Mouse (Mus musculus) induced T-regulatory cell, adult 2 months (primary cell): ENCODE data around the gene Lipo4.
"Not testable (repeated sequence)": the region's sequence is repeated elsewhere in the genome, so short reads cannot be mapped to it uniquely, and the experiment has no call there.

Experiments
- DNase-seq: peaks from one replicate; pipeline ENCODE4 v3.0.0-alpha.2; 2012; ENCODE audit warnings: low read depth

The Lipo4 gene

GRCm38 (mm10) chr19:33517680-33518079, at the start of gene Lipo4:
Gene Lipo4 (minus strand): TSS chr19:33517780.
- DNase-seq = no peak

- DNase-seq = not testable (repeated sequence)
Observed at GRCm38 (mm10) chr19:33456426-33456825, 61.2 kb downstream of the Lipo4 start.

GRCm38 (mm10) chr19:33453725-33454124, 63.9 kb downstream of the Lipo4 start:
- DNase-seq = no peak
